Mouse (Mus musculus): ENCODE results near the gene Olfr1043.
"Not testable (repeated sequence)": the region's sequence is repeated elsewhere in the genome, so short reads cannot be mapped to it uniquely, and the experiment has no call there.

Olfr1043 gene

DNA sequence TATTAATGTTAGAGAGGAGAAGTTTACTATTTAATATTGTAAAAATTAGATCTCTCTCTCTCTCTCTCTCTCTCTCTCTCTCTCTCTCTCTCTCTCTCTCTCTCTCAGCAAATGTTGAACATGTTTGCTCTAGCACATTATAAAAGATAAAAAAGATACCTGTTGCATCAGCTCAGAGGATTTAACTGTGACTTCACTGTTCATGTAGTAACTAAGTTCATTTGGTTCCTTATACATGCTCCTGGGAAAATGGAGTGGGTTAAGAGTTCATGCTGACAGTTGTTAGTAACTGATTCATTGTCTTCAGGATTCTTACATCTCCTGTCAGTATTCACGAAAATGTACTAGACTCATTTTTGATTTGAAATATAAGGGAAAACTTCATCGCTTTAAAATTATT, at the start of gene Olfr1043:
Gene Olfr1043, minus strand, starts transcription at position 101 of the 400 bp plus-strand sequence.
- no peak for DNase-seq (ENCODE audit: low read depth, low spot score)

GRCm38 (mm10) chr2:86202909-86203308, 35.6 kb upstream of the Olfr1043 start, which contains the start of gene Olfr1045:
Olfr1045 (minus strand) TSS chr2:86203009.
- no peak for DNase-seq (ENCODE audit: low read depth, low spot score)

GRCm38 (mm10) chr2:86195863-86196262, 28.5 kb upstream of the Olfr1043 start:
- no peak for DNase-seq (ENCODE audit: low read depth, low spot score)

GRCm38 (mm10) chr2:86185583-86185982, 18.3 kb upstream of the Olfr1043 start, which contains the start of gene Olfr52:
Olfr52 (minus strand) TSS chr2:86185683.
- DNase-seq (ENCODE audit: low read depth, low spot score): no peak

GRCm38 (mm10) chr2:86179950-86180349, 12.6 kb upstream of the Olfr1043 start:
- DNase-seq (ENCODE audit: low read depth, low spot score): no peak

- DNase-seq (ENCODE audit: low read depth, low spot score): no peak
Measured at GRCm38 (mm10) chr2:86177720-86178119, 10.4 kb upstream of the Olfr1043 start, which contains the start of gene Olfr1044. Olfr1044 (minus strand) TSS chr2:86177820.

GRCm38 (mm10) chr2:86175422-86175821, 8.1 kb upstream of the Olfr1043 start:
- DNase-seq (ENCODE audit: low read depth, low spot score): not testable (repeated sequence)

DNA sequence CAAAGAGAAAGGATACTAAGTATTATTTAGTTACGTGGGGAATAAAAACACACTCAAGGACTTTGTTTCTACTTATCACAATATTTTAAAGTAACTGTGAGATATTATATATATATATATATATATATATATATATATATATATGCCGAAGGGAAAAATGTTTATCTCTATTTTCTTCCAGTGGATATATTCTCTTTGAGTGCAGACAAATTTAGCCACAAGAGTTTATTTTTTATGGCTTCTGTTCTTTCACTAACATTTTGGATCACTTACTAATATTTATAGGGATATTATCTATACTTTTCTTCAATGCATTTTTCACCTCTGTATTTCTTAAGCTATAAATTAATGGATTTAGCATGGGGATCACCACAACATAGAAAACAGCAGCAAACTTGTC, 5.6 kb downstream of the Olfr1043 start, which contains the start of gene Olfr1042:
Gene Olfr1042, minus strand, starts transcription at position 101 of the 400 bp plus-strand sequence.
- DNase-seq (ENCODE audit: low read depth, low spot score): no peak

DNA sequence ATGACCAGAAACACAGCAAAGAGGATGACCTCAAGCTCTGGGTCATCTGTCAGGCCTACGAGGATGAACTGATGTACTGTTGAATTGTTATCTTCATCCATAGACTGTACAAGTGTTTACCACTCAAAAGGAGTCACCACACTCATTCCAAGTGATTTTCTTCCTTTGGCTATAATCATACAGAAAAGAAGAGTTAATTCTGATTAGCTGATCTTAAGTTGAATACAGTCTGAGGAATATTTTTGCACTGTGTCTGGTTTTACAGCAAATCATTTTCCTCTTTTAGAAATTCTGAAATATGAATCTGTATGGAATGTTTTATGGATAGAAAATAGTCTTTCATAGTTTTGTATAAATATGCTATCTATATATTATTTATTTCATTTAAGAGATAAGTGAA, 20.7 kb downstream of the Olfr1043 start, which contains the start of gene Olfr1040:
Gene Olfr1040, minus strand, starts transcription at position 101 of the 400 bp plus-strand sequence.
- DNase-seq (ENCODE audit: low read depth, low spot score): no peak

DNA sequence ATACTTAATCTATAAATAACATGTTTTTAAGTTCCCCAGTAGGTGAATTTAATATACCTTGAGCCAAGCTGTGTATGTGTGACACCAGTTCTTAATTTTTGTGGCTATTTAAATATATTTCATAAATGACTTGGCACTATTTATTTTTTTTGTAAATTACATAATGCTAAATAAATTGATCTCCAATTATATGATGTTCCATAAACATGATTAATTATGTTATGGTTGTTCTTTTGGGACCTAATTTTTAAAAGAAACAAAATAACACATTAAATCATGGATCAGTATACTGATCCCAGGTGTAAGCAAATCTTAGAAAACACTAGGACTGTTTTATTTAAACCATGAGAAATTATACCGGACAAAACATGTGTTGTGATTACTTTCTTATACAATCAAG, 31.5 kb downstream of the Olfr1043 start, which contains the start of gene Olfr1039:
Gene Olfr1039, minus strand, starts transcription at position 101 of the 400 bp plus-strand sequence.
- no peak for DNase-seq (ENCODE audit: low read depth, low spot score)
